Mouse (Mus musculus): Measurements from ENCODE around the gene Lyzl6.

The Lyzl6 gene

DNA sequence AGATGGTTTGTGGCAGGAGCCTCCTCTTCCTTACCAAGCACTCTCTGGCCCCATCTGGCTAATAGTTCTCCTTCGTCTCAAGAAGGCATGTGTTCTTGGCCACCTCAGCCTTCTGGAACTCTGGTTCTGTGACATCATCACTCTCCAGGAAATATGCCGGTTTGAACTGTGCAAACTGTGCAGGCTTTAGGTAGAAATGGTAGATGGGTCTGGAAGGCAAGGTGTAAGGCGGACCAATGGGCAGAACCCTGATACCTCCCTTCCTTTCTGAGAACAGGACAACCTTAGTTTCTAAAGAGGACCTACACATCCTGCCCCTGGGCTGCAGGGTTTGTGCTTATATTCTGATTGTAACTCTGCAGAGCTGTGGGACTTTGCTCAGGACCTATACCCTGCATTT is at the start of gene Lyzl6:
Lyzl6 (minus strand) TSS at position 101 of the 400 bp plus-strand sequence.
- DNase-seq, result no peak

DNA sequence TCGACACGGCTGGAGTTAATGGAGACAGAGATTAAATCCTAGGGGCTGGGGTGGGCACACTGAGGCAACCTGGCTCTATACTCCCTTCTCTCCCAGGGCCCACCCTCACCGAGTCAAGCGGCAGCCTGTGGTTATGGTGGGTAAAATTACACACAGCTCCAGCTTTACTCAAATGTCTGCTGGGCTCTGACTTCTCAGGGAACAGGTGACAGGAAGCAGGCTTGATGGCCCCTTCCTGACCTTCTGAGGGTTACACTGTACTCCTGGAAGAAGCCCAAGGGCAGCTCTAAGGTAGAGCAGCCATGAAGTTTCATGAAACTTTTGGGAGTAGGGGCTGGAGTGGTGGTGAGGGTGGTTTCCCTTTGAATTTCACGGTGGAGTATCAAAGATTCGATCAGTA is 48.0 kb upstream of the Lyzl6 start:
- no peak for DNase-seq

DNA sequence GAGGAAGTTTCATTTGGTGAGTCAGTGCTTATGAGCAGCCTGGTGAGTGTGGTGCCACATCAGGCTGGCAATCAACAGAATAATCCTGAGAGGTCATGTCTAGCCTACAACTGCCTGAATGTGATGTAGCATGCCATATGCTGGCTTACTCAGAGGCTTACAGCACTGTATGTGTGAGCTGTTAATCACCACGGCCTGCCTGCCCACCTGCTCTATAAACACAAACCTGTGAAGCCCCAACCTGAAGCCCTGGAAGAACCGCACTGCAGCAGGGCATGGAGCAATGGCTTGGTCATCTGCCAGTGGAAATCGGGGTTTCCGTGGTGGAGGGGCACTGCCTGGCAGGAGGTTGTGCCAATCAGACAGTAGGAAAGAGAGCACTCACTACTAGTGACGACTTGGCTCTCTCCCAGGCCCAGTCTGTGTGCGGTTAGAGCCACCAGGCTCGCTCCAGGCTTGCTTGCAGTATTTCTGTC is 46.6 kb upstream of the Lyzl6 start:
- DNase-seq, result no peak

DNA sequence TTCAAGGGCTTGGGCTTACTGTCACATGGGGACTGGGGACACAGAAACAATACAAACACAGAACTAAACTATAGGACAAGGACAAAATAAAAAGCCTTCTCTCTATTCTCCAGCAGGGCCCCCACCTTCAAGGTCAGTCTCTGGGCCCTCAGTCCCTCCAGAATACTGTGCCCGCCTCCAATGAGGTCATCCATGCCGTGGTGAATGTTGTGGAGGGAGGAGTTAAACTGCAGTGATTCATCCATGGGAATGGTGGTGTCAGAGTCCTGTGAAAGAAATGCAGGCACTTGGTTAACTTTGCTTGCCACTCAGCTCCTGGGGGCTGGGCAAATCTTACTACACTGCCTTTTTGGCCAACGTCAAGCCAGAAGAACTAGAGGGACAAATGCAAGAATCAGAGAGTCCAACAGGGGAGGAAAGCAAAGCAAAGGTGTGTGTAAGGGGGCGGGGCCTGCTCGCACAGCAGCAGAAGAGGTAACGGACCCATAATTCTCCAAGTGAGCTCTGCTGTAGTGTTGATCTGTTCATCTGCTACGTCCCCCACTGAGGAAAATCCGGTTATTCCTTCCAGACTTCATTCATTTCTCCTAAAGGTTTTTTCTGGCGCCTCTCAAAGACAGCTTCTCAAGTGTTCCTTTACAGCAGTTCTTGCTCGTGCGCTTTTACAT is 45.1 kb upstream of the Lyzl6 start:
- no peak for DNase-seq

DNA sequence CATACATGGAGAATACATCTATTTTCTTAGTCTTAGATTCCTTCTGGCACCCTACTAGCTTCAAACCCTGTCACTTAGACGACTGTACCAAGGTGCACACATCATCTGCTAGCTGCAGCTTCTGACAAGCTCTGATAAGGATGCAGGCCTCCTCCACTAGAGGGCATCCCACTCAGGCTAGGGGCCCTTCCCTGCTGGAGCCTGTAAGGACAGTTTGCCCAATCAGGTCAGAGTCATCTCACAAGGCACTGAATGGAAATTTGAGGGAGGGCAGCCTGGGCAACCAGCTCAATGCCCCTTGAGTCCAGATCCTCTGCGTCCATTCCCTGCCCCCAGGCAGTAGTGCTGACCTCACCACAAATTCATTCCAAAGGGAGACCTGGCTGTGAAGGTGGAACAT is 38.4 kb upstream of the Lyzl6 start:
- DNase-seq, result peak; percentile 66

DNA sequence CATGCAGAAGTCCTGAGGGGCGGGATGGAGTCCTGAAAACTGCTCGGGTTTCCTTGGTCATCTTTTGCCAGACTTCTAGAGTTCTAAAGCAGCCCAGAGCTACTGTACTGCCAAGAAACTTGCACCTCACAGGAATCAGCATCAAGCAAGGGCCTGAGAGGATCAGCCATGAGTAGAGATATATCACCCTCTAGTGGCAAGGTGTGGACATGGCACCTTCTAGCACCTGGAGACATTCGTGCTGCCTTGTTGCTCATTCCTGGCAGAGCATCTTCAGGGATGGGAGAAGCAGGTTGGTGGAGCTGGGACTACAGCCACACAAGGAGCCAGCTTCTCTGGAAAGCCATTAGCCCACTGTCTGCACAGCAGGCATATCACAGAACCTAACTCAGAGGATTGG is 36.9 kb upstream of the Lyzl6 start:
- DNase-seq, result peak; percentile 72

DNA sequence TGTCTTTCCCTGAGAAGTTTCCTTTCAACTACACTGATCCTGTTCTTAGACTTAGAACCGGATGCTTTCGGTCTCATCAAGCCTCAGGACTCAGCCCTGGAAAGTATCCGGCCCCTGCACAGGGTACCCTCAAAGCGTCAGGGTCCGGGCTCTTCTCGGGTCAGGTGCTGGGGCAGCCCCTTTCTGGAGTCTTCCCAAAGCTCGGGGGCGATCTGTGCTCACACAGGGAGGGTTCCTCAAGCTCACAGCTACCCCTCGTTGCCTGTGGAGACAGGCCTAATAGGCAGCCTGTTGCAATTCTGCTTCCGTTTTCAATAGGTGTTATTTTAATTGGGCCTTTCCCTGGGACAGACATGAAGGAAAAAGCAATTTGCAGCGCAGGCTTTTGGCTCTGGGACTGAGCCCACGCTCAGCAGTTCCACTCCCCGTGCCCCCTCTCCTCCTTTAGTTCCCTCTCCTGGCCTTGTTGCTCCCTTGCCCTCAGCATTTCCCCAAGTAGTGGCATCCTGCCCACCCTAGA is 28.3 kb upstream of the Lyzl6 start:
- DNase-seq, result no peak

DNA sequence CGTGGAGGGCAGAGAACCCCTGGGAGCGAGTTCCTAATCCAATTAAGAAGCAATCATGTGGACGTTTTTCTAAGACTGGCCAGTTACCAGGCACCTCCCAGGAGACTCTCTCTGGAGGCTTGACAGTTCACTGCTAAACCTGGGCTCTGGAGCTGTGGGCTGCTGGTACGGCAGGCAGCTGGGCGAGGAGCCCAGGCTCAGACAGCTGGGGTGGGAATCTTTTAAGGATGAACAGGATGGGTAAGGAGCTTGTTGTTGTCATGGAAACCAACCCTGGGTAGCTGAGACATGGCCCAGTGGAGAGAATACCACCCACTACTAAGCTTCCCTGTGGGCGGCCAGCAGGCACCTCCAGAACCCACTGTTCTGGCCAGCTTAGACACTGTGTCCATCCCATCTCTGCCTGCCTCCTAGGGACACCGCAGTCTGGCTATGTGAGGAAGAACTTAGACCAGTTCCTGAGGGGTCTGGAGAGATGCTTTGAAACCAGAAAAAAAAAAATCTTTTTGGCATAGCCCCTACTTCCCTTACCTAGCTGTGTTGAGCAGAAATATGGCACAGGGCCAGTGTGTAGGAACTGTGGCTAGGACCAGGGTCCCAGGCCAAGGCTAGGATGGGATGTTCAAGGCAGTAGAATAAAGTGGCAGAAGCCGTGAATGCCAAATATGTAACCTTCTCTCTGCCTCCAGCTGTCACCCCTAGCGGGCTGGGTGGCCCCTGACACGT is 27.7 kb upstream of the Lyzl6 start:
- no peak for DNase-seq

DNA sequence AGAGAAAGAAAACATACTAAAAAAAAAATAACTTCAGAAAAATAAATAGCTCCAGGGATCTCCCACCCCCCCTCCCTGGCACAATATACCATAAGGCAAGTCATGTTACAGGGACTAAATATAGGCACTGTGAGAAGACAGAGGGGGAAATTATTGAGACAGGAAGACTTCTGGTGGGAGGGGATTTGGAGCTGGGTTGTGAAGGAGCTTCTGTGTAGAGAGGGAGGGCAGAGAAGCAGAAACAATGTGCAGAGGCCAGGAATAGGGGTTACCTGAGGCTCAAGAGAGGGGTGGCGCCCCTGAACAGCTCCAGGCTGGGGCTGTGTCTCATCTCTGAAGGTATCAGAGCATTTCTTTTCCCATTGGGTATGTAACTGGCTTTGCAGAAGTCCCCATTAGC is 27.0 kb upstream of the Lyzl6 start:
- DNase-seq, result no peak

DNA sequence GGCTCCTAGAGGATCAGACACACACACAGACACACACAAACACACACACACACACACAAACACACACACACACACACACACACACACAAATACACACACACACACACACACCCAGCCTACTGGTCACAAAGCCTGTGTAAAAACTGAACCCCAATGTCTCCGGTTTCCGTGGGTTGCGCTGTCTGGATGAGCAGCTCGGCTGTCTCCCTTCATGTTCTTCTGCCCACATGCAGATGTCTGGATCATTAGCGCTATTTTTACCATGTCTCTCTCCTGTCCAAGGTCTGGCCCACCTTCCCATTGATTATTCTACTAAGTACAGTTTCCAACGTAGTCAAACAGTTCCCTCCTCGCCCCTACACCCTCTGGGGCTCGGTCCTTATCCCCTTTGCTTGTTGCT is 24.4 kb upstream of the Lyzl6 start:
- no peak for DNase-seq

DNA sequence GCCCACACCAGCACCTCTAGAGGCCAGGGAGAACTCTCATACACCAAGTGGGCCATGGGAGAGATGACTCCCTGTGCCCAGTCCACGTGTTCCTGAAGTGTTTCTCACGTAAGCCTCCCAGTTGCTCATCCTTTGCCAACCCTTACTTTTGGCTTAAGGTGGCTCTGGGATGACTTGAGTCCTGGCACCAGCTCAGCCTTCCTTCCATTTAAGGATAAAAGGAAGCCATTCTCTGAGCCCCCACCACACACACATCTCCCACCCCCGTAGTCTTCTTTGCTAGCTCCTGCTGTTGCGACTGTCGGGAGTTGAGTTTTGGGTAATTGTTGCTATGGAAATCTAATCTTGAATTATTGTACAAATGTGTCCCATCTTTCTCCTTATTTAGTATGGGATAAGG is 23.9 kb upstream of the Lyzl6 start:
- DNase-seq, result no peak

DNA sequence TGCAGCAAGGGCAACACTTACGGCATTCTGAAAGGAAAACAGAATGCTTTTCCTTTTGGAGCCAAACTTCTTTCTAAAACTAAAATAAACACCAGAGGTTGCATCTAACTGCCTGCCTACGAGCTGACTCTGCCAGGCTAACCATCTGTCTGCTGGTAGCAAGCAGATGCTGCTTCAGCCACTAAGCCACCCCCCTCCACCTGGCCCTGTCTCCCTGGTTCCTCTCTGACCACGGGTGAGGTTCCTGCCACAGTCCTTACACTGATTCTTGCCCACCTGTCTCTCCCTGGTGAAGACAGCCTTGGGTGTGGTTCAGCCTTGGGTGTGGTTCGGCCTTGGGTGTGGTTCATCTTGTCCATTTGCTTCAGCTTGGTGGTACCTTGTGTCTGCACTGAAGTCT is 23.2 kb upstream of the Lyzl6 start:
- no peak for DNase-seq

DNA sequence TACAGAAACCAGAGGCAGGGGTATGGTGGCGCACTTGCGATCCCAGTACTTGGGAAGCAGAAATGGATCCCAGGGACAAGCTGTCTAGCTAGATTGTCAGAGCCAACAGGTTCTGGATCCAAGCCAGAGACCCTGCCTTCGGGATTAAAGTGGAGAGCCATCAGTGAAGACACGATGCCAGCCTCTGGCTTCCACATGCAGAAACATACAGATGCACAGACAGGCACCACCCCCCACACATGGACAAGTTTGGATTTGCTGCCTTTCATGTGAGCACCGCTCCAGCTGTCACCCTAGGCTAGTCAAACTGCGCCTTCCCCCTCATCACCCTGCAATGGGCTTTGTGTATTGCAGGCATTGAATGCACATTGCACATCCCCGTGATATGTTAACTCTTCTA is 19.5 kb upstream of the Lyzl6 start:
- DNase-seq, result no peak

DNA sequence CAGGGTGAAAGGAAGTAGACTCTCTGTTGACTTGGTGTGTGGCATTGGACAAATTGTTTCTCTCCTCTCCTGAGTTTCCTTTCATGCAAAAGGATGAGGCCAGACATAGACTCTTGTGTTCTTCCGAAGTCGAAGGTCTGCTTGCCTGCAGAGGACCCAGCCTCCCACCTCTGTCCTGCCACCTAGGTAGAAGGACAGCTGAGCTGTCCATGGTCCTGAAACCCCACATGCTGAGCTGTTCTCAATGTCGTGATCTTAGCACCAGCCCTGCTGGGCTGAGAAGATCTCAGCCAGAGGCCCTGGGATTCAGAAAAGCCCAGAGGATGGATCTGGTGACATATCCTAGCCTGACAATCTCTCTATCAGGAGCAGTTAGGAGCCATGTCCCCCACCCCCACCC is 17.8 kb upstream of the Lyzl6 start:
- peak; percentile 86 for DNase-seq

DNA sequence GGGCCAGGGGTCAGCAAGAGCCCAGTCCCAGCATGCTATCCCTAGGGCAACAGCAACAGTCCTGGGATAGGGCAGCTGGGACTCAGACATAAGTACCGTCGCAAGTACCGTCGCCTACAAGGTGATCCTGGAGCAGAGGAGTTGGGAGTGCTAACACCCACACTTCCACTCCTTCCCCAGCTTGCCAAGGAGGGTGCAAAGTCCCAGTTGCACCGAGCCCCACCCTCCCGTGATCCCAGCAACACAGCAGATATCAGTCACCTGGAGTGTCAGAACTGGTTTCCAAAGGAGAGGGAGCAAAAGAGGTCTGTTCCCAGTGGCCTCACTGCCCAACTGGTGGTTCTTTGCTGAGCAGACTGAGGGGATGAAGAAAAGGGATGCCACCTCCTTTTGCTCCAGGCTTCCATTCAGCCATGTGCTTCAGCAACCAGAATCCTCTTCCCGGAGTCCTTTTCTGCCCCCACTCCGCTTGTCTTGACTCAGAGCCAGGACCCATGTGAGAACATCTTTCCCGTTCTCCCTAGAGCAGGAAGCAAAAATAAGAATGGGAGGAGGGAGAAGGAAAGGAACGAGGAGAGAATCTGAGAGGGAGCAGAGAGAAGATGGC is 14.8 kb upstream of the Lyzl6 start:
- DNase-seq, result no peak

DNA sequence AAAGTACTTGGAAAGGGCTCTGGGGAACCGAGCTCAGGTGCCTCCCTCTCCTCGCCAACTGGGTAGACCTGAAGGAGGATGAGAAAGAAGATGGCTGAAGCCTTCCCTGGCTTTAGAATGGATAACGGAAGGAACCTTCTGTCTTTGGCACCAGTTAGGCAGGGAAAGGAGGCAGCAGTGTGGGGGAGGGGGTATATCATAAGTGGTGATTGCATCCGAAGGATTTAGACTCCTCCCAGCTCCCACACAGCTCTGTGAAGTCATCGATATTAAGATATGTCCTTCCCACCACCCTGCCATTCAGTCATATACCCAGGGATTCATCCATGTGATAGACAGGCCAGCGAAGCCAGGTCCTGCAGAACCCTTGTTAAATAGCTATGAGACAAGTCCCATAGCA is 12.7 kb upstream of the Lyzl6 start:
- DNase-seq, result no peak

DNA sequence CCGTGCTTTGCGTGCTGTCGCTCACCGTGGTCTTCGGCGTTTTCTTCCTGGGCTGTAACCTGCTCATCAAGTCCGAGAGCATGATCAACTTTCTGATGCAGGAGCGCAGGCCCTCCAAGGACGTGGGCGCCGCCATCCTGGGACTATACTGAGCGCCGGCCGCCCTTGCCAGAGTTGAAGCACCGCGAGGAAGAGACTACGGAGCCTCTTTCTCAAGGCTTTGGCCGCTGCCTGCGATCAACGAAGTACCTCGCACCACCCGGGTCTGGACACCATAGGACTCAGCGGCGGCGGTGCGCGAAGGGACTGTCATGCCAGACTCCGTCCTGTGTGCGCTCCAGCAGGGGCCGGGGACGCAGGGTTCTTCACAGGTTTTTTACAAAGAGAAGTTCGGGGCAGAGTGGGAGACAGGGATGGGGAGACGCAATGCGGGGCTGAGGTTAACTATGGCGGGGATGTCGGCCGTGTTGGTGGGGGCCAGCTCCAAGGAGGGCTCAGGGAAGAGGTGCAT is 11.3 kb upstream of the Lyzl6 start:
- peak; percentile 39 for DNase-seq

DNA sequence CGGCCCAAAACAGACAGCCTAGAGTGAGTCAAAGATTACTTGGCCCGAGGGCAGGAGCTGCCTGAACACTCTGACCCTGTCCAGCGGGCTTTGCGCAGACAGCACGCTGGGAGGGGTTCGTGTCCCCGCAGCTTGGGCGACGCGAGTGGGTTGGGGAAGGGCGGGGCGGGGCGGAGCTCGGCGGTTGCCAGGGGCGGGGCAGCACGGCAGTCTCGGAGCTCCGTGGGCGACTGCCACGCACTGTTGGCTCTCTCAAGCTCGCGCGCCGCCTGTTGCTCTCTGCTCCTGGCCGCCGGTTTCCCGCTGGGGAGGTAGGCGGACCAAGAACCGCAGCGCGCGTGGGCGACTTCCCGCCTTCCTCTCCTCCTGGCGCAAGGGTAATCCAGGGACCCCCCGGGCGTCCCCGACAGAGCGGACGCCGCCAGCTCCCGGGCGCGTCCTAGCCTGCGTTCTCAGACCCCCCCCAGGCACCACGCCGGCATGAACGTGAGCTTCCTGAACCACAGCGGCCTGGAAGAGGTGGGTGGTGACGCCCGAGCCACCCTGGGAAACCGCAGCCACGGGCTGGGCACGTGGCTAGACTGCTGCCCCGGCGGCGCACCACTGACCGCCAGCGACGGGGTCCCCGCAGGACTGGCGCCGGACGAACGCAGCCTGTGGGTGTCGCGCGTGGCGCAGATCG is 10.8 kb upstream of the Lyzl6 start, which contains the start of gene Rprml:
Rprml (plus strand) TSS at position 270 of the 682 bp plus-strand sequence.
- DNase-seq, result peak; percentile 29

DNA sequence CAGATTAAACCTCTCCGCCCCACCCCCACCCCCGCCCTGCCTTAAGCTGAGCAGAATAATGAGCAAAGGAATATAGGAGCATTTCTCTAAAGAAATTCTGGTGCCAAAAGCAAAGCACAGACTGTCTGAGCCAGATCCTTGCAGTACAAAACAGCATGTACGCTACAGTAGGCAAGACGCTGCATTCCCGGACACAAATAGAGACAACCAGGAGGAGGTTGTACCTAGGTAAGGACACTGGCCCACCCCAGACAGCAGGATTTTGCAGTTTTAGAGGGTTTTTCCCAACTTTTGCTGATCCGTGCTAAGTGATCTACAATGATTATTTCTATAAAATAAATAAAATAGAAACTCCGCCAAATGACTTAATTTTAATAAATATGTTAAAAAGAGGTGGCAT is 10.0 kb upstream of the Lyzl6 start:
- DNase-seq, result no peak

DNA sequence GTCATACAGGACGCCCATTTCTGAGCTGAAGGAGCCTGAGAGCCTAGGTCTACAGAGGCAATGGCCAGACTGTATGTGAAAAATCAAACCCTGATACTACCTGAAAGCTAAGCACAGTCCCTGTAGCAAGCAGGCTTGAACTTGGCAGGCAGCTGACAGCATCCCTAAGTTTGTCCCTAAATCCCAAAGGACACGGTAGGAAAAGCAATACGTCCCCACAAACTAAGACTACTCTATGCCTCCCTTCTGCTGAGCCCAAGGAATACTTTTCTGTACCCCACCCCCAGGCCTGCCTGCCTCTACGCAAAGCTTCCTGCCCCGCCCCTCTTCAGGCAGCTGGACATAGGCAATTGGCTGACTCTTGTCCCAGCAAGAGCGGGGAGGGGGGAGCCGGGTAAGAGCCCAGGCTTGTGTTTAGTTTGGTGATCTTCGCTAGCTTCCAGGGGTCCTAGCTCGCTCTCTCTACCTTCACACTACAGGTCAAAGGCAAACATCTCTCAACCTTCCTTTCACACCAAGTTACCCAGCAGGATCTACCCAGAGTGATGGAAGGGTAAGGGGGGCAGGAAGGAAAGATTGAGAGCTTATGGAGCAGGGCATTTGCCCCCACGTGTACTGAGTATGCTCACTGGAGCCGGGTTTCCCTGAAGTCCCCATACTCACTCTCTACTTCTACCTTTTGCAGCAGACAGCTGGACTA is 9.4 kb upstream of the Lyzl6 start:
- peak; percentile 49 for DNase-seq

DNA sequence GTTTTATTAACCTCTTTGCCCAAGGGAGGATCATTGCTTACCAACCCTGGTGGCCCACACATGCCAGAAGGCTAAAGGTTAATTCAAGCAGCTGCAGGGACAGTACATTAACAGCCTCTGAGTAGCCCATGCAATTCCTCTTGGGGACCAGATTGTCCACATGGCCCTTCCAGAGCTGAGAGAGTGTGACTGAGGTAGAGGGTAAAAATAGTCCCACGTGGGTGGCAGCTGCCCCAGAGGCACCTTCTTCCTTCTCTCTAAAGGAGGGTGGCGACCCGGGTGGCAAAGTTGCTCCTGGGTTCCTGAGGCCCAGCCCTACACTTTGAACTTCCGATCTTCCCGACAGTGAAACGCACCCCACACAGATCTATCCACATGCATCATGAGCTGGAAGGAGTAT is 7.6 kb upstream of the Lyzl6 start:
- DNase-seq, result no peak

DNA sequence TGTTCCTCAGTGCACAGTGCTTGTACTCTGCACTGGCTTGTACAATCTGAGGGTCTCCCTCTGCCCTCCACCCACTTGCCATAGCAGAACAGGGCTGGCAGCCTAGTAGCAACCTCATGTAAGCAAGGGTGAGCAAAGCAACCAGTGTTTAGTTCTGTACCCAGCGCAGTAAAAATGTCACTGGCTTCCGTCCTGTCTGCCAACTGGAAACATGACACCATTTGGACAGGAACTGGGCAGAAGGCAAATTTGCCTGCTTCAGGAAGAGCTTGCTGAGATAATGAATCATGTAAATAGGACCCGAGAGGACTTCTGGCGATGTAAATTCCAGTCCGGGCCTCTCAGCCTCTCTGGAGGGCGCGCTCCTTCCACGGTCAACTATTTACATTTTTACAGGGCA is 7.0 kb upstream of the Lyzl6 start:
- DNase-seq, result no peak

DNA sequence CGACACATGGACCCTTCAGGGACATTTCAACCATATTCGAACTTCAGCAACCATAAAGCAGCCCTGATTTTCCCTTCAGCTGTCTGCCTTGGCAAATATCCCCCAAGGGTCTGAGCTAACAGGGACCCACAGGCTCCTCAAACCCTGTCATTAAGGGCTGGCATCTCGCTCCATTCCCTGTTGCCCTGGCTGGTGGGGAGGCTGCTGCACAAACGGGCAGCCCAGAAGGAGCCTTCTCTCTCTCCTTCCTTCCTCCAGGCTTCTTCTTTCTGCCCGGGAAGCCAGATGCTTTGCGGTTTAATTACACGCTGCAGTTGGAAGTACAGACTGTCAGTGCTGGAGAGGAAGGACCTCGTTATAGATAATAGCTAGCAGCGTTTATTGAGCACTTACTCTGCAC is 4.5 kb upstream of the Lyzl6 start:
- DNase-seq, result no peak
